Mouse (Mus musculus): ENCODE data around the gene Slc6a20b. TPM values are rescaled to one million over a fixed set of nuclear protein-coding genes. Genes with fewer than 3 reads are reported as not detected.
"Not testable (repeated sequence)": the region's sequence is repeated elsewhere in the genome, so short reads cannot be mapped to it uniquely, and the experiment has no call there.

Gene Slc6a20b
- 0.35 and 0.39 TPM in 2 replicates for polyA plus RNA-seq (2012; rRNA removed)

DNA sequence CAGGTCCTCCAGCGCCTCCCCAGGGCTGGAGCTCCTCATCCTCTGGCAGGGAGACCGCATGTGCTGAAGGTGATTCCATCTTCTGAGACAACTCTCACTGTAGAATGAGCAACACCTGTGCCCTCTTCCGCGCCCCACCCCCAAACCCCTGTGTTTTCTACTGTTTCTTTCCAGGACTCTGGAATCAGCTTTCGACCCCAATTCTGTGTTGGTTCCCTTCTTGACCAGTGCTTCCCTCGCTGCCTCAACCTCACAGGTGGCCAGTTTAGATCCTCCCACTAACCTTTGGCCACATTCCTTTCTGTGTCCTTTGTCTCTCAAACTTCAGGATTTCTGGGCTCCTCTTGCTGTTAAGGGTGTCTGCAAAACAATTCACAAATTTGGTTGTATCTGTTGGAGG, at the start of gene Slc6a20b:
Gene Slc6a20b (minus strand): TSS at position 285 of the 400 bp plus-strand sequence.
- no peak for DNase-seq (ENCODE audit: low read depth)

DNA sequence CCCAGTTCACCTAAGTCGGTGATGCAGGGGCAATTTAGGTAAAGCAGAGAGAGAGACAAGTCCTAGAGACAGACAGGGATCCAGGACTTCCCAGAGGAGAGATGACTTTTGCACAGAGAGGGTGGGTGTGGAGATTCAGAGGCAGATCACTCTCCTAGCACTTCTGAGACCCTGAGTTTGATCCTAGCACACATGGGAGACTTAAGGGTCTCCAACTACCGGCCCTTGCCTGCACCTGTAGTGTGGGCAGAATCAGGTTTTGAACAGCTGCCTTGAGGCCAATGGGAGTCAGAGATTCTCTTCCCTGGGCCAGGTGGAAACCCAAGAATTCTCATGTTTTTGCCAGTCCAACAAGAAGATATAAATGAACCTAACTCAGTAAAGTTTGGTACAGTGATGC, 46.8 kb upstream of the Slc6a20b start:
- DNase-seq (ENCODE audit: low read depth): no peak

DNA sequence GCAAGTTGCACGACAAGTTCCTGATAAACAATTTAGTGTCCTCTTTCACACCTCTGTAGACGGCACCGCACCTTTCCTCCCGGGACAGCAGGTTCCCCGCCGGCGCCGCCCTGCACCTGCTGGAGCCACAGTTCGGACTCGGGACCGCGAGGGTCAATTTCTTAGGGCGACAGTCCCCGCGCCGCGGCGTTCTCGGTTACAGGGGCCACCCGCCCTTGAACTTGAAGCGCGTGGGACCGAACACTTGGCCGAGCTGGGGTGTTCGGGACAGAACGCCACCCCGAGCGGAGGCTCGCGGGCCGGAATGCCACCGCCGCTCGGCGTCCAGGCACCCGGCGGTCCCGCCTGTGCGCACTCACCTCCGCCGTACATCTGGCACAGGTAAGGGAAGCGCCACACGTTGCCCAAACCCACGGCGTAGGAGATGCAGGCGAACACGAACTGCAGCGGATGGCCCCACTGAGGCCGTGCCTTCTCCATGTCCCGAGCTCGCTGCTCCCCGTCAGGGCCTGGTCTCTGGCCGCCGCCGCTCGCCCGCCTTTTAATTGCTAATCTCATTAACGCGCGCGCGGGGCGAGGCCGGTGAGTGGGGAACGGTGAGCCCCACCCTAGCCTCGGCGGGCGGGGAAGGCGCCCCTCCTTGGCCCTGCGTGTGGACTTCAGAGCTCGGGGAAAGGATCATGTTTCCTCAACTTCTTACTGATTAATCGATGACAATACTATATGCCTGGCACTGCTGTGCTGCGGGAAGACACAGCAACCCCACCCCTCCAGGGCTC, 46.2 kb upstream of the Slc6a20b start, which contains the start of the genes Ccr9 and Slc6a20a:
Gene Ccr9 (plus strand): TSS at position 113 of the 779 bp plus-strand sequence.
Gene Slc6a20a (minus strand): TSS at position 559 of the 779 bp plus-strand sequence.
- no peak for DNase-seq (ENCODE audit: low read depth)

DNA sequence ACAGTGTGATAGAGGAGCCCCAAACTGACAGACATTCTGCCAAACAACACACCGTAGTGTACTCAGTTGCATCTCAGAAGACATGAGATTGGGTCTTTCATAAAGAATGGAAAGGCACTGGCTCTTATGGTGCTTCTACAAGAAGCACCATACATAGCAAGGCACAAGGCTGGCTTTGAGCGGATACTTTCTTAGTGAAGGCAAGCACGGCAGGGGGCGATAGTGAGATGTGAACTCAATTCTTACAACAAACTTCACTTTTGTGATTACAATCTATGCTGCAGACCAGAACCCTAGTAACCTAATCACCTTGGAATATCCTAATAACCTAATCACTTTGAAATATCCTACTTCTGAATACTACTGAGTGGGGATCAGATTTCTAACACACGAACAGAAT, 33.3 kb upstream of the Slc6a20b start:
- DNase-seq (ENCODE audit: low read depth): no peak

DNA sequence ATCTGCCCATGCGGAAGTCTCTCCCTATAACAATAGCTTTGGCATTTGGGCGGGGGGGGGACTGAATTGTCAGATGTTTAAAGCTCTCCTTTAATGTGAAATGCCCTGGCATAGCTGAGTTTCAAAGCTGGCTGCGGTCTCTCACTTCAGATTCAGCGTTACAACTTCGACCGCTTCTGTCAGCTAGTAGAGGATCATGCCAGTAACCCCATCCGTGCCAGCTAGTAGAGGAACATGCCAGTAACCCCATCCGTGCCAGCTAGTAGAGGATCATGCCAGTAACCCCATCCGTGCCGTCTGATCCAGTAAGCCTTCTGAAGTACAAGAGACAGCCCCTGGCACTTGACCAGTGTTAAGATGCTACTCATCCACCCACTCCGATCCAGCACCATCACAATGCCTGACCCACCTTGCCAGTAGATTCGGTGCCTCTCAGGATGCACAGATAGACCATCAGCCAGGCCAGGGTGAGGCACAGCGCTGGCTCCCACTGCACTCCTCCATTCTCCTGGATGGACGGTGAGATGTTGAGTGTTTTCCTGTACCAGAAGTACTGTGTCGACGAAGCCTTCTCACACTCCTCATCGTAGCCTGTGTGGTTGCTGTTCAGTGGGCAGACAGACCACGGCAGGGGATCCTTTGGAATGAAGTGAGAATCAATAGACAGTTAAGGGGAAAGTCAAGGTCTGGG, 27.8 kb upstream of the Slc6a20b start:
- DNase-seq (ENCODE audit: low read depth): not testable (repeated sequence)

DNA sequence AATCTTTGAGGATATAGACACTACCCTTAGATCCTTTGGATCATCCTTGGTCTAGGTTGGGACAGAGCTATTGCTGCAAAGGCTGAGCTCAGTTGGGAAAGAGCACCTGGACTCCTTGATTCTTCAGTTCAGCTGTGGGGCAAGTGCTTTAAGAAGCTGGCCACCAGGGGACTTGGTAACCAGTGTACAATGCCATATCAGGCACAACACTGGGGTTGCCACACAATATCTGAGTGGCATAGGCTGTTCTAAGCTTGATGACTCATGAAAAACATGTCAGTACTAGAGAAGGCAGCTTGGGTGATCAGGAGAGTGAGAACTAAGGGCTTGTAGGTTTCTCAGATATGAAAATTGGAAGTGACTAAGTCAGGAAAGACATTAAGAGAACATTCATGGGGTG, 26.6 kb upstream of the Slc6a20b start:
- peak; percentile 94 for DNase-seq (ENCODE audit: low read depth)

DNA sequence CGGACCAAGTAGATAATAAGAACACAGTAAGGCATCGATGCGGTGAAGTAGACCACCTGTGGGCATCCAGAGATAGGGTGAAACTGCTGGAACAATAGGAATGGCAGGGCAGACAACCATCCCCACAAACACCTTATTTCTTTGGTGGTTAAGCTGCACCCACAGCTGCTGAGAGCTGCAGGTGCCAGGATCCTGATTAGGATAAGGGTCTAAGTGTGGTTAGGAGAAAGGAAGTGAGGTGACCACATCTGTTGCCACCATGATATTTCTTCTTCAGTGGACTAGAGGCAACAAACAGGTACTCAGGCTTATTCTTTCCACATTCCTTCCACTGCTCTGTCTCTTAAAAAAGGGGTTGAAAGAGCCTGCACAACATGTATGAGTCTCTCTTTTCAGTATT, 25.1 kb upstream of the Slc6a20b start:
- no peak for DNase-seq (ENCODE audit: low read depth)

DNA sequence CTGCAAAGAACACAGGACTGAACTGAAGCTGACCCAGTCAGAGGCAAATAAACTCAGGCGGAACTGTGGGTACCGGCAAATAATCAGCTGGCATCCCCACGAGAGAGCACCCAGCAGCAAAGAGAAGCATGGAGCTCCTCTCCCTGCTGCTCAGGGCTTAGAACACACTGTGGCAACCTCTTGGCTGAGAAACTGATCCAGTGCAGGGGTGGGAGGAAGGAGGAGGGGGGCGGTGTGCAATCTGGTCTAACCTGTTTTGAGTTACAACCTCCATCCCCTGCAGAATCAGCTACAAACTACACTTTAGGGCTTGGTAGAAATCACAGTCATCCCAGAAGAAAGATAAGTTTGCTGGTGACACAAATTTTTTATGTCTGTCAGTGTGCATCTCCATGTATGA, 19.0 kb upstream of the Slc6a20b start:
- no peak for DNase-seq (ENCODE audit: low read depth)

DNA sequence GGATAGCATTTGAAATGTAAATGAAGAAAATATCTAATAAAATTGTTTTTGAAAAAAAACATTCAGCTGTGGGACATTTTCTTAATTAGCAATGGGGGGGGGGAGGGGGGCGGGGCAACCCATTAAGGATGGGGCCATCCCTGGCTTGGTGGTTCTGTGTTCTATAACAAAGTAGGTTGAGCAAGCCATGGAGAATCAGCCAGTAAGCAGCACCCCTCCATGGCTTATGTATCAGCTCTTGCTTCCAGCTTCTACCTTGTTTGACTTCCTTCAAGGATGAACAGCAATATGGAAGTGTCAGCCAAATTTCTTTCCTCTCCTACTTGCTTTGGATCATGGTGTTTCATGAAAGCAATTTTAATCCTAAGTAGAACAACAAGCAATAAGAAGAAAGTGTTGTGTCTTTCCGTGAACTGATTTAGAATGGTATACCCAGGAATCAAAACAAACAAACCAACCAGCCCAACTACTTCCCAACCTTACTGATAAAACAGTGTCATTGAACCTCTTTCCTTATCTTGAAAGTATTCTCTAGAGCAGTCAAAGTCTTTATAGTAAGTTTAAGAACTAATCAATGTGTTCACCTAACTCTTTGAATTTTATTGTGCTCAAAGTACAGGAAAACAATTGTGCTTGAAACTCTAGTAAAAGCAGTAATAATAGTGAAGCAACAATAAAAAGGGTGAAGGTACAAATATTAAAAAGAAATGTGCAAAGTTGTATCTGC, 17.6 kb upstream of the Slc6a20b start:
- no peak for DNase-seq (ENCODE audit: low read depth)

DNA sequence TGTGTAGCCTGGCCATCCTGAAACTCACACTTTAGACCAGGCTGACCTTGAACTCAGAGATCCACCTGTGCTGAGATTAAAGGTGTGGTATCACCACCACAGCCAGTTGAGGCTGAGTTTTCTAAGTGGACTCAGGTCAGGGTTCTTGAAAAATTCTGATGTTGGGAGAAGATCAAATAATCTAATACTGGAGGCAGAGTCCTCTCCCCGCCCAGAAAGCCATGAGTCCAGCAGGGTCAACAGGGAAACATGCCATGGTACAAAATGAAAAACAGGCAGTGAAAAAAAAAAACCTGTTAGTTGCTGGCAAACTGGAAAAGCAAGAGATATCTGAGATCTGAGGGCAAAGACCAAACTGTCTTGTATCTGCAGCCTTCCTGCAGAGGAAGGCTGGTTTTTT, 7.7 kb upstream of the Slc6a20b start:
- no peak for DNase-seq (ENCODE audit: low read depth)

DNA sequence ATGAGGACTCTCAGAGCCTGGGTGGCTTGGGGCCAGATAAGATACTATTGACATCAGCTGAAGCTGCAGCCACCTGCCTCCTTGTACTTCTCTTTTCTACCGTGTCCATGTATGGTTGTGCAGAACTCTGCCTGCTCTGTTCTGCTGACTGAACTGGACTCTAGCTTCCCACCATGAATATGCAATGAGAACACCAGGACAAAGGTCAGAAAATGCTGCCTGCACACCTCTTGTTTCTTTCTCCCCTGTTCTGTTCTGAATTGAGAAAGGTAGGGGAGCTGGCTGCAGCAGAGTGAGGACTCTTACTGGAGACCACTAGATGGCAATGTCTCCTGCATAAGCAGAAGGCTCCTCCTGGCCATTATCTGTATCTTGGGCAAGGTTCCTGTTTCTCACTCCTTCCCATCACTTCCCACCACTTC, 6.3 kb upstream of the Slc6a20b start:
- DNase-seq (ENCODE audit: low read depth): no peak

DNA sequence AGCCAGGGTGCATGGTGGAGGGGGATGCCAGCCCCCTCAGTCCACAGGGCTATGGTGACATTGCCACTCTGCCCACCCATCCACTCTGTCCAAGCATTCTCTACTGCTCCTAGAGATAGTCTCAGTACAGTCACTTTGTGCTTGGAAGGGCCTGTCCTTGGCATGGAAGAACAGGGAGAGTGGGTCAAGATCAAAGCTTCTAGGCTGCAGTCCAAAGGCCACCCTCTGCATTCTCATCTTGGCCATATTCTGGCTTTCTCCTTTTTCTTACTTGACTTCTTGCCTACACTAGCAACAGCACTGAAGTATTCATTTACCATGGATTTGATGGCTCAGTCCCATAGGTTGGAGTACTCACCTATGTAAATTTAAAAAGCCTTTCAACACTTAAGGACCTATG, 5.9 kb upstream of the Slc6a20b start:
- no peak for DNase-seq (ENCODE audit: low read depth)

DNA sequence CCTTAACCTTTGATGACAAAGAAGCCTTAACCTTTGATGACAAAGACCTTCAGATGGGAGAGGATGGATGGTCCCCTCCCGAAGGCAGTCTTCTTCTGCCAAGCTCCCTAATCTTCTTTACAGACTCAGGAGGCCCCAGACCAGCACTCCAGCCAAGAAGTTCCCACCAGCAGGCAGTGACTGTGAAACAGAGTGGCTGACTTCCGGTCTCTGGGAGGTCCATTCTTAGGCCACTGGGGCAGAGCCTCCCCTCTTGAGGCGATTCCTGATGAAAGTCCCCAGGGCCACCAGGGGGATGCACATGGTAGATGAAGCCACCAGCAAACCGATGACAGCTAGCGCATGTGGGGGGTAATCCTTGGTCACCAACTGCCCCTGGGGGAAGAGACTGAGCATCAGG, 4.4 kb upstream of the Slc6a20b start:
- DNase-seq (ENCODE audit: low read depth): no peak

DNA sequence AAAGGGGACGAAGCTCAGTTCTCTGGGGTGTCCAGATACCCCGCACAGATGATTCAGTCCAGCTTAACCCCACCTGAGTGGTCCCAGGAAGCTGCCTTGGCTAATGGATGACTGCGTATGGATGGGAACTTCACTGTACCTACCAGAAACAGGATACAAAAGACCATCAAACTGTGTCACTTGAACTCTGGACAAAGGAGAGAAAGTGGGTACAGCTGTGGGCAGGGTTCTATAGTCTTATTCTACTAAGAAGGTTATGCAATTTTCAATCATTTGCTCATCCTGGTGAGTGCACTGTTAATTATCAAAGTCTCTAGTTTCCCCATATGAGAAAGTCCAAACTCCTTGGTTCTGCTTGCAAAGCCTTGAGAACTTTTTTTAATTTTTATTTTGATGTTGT, 628 bp upstream of the Slc6a20b start:
- no peak for DNase-seq (ENCODE audit: low read depth)

DNA sequence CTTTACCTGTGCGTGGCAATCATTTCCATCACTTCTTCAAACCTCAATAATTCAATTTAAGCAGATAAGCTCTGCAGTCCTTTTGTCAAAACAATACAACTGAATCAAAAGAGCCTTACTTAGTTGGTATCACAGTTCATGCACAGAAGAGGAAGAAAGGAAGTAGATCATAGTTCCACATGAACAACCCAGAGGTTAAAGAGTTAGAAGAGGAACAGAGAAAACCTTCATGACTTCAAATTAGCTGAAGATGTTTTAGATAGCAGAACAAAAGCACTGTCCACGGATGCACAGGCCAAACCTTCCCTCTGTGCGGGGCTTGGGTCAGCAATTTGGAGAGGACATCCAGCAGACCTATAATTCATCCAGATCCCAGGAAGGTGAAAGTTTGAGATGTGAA, 699 bp downstream of the Slc6a20b start:
- no peak for DNase-seq (ENCODE audit: low read depth)

DNA sequence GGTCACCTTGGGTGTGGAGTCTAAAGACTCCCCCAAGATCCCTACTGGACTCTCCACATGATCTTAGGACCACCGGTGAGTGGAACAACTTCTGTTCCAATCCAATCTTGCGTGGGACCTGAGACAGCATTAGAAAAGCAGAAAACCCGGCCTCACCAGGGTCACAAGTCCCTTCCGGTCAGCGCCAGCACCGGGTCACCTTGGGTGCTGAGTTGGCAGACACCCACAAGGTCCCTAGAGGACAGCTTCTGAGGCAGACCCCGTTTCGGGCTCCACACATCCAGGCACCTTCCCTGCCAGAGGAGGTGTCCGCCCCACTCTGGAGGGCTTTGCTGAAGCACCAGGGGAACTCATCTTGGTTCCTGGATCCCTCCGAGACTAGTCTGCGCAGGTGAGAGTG, 6.5 kb downstream of the Slc6a20b start:
- DNase-seq (ENCODE audit: low read depth): no peak

DNA sequence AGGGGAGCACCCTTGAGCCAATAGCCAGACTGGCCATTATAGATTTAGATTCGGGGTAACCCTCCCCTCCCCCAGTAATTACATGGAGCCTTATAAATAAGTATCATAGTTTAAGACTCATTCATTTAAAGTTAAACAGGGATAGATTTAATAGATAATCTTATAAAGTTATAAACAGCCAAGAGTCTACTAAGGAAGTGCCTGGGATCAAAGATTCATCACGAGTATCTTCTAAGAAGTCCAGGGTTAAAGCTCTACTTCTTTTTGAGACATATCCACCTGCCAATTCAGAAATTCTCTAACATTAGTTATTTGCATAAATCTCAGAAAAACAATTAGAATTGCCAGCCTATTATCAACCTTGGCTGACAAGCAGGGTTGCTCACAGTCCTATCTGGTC, 7.6 kb downstream of the Slc6a20b start:
- DNase-seq (ENCODE audit: low read depth): no peak

DNA sequence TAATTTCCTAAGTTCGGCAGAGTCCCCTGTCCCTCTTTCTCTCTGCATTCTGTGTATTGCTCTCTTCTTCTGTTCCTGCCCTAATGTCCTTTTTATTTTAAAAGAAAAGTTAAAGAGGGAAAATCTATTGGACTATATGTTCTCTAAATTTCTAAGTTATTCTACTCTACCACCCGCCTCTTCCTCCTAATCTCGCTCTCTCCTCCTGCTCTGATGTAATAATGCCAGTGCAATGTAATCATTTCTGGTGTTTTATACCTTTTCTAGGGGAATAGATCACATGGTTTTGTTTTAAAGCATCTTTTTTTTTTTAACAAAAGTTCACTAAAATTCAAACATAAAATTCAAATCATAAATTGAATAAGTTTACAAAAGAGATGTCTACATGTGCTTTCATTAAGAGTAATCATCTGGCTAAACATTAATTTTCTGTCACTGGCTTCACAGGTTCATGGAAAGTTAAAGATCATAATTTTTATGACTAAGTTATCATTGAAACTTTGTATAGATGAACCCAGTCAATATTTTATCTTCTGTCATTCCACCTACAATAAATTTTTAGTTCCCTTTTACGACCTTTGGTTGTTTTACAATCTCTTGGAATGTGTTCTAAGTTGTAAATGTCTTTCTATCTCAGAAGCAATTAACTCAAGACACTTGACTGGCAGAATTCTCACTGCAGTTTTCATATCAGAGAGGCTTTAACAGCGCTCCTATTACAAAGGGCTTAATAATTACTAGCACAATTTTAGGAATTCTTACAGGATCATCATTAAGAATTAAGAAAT, 11.9 kb downstream of the Slc6a20b start:
- no peak for DNase-seq (ENCODE audit: low read depth)

DNA sequence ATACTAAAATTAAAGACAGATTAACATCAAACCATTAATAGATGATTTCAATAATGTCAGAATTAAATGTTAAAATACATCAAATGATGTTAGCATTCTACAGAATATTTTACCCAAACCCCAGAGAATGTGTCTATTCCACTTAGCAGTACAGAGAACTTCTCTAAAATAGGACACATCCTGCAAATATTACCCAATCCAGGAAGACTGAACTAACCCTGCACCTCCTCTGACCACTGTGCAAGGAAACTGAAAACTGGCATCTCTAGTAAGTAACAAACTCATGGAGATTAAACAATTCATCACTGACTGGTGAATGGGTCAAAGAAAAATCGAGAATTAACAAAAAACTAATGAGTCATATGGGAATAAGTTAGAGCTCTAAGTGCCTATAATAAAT, 30.8 kb downstream of the Slc6a20b start:
- DNase-seq (ENCODE audit: low read depth): no peak

DNA sequence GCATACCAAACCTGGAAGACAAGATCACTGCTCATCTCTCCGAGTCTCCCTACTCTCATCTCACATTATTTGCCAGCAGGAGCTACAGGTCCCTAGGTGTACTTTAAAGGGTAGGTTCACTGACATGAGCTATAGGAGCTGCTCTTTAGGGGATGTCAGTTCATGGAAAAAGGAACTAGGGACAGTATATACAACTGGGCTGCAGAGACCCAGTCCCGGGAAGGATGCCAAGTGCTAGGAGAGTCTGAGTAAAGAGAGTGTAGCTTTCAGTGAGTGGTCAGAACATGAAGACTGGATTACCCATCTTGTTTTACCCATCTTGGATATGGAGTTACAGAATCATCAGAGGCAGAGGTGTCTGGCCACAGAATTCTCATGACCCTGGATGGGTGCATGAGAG, 35.0 kb downstream of the Slc6a20b start:
- no peak for DNase-seq (ENCODE audit: low read depth)

DNA sequence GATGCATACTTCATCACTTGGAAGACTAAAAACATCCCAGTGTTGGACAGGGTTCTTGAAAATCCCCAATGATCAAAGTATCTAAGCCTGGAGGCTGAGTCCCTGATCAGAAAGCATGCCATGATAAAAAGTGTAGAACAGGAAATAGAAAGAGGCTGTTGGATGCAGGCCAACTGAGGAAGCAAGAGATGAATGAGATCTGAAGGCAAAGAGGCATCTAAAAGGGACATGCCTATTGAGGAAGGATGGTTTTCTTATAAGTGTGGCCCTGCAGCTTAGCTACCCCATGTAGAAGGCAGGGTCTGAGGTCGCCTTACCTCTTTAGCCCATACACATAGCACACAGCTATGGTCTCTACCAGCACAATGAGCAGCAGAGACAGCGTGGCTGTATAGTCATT, 35.5 kb downstream of the Slc6a20b start:
- no peak for DNase-seq (ENCODE audit: low read depth)

DNA sequence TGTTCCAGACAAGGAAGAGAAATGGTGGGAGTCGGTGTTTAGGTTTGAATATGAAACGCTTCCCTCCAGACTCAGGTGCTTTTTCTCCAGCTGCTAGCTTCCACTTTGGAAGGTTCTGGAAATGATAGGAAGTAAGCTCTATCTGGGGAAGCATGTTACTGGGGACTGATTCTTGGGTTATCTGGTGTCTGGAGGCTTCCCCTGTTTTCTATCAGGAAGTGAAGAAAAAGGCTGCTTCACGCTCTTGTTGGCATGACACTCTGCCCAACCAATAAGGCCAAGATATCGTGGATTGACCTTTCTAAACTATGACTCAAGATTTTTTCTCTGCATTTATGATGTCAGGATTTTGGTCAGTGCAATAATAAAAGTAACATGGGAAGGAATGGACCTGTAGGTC, 37.2 kb downstream of the Slc6a20b start:
- DNase-seq (ENCODE audit: low read depth): no peak
